Mouse (Mus musculus) WW6 (cell line): ENCODE measurements around the gene Rab31.

Experiments
- DNase-seq: peaks from one replicate; pipeline ENCODE4 v3.0.0-alpha.2; 2013; ENCODE audit warnings: low read depth, low spot score

The Rab31 gene

DNA sequence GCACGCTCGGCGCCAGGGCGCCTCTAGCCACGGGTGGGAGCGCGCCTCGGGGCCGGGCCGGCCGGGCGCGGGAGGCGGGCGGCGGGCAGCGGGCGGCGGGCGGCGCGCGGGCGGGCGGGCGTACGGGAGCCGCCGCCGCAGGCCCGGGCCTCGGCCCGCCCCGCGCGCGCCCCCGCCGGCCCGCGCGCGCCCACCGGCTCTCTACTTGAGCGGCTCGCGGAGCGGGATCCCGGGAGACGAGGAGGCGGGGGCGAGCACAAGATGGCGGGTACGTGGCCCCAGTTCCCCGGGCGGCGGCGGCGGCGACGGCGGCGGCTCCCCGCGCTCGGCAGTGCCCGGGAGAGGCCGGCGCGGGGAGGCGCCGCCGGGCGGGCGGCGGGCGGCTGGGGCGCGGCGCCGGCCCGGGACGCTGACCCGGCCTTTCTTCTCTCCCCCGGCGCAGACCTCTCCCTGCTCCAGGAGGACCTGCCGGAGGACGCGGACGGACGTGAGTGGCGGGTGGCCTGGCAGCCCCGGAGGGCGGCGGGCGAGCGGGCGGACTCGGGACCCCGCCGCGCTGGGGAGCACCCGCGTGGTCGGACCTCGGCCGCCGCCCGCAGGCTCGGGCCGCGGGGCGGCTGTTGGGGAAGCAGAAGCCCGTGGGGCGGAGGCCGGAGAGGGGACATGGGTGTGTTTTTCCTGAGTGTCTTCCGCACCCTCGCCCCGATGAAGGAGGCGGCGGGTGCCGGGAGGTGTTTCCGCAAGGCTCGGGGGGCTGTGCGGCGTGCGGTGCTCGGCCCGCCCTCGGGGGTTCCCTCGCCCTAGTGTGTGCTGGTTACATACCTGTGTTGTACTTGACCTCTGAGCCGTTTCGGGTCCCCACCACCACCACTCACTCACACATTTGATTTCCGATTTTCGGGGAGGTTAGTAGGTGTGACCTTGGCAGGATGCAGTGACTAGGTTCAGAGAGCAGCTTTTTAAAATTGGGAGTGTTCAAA, 10.9 kb upstream of the Rab31 start:
- DNase-seq = no peak

DNA sequence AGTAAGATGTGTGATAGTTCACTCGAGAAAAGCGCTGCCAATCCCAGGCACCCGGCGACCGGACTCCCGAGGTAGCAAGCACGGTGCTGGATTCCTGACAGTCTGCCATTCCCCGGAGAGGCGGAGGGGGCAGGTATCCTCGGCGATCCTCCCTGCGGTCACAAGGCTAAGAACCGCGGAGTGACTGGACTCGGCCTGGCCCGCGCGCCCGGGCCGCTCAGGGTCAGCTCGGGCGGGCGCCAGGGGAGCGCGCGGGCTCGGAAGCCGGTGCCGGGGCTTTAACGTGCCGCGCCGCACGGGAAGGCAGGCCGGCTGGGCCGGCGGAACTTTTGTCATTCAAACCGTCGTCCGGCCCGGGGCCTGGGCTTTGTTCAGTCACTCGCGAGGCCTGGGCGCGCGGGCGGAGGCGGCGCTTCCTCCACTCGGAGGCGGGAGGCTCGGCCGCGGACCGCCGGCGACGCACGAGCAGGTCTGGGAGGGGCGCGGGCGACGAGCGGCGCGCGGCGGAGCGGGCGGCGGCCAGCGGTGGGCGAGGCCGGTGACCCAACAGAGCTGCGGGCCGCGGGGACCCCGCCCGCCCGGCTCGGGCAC, 10.1 kb upstream of the Rab31 start, which contains the start of gene Ppp4r1:
Gene Ppp4r1, plus strand, starts transcription at position 23 of the 591 bp plus-strand sequence.
- DNase-seq = no peak

DNA sequence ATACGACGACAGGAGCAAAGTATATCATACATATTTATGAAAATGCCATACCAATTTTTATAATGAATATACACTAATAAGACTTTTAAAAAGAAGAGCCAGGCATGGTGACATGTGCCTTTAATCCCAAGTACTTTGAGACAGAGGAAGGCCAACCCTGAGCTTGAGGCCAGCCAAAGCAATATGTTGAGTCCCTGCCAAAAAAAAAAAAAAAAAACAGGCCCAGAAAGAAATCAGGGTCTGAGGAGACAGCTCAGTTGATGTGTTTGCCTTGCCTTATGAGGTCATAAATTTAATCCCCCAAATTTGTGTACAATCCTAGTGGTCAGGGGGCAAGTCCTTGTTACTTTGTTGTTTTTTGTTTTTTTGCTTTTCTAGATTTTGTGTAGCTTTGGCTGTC, 8.4 kb upstream of the Rab31 start:
- no peak for DNase-seq

DNA sequence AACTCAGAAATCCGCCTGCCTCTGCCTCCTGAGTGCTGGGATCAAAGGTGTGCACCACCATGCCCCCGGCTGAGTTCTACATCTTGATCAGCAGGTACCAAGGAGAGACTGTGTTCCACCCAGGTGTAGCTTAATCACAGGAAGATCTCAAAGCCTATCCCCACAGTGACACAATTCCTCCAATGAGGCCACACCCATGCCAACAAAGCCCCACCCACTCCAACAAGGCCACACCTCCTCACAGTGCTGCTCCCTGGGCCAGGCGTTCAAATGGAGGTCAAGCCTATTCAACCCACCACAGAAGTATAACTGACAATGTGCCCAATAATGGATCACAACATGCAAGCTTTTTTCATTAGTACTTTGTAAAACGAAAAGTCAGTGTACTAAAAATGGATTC, 4.9 kb upstream of the Rab31 start:
- no peak for DNase-seq

DNA sequence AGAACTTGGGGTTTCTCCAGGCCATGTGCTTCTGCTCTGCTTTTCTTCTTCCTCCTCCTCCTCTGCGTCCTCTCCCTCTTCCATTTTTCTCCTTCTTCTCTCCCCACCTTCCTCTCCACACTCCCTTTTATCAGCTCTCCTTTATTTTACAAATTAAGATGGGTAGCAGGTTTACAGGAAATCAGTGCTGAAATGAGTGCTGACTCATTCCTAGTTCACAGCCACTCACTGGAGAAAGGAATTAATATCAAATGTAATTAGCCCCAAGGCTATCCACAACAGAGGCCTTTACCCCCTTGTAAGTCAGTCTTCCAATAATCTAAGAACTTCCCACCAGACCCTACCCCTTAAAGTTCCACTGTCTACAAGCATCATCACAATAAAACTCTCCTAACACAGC, 3.7 kb upstream of the Rab31 start:
- DNase-seq = no peak

DNA sequence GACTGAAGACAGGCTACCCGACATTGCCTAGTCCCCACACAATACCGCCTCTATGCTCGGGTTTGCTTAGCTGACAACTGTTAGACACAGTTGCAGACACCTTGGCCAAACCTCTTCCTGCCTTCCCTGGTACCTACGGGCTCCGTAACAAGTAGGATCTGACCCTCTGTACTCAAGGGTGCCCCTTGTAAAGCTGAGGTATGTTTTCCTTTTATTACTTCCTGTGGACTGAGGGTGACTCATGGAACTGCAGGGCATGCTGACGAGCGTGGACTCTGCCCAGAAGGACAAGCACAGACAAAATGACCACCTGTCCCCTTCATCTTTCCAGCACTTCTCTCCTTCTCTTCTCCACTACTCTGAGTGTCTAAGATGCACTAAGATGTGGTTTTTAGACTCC, 1.9 kb upstream of the Rab31 start:
- no peak for DNase-seq

DNA sequence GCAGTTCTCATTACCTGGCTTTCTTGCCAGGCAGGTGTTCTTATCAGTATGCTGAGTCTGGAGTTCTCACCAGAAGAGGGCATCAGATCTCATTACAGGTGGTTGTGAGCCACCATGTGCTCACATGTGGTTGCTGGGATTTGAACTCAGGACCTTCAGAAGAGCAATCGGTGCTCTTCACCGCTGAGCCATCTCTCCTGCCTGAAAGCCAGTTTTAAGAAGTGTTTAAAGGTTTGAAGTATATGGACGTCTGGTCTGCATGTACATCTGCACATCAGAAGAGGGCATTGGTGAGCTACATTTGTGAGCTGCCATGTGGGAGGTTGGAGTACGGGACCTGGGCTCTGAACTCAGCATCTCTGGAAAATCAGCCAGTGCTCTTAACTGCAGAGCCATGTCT, 1.1 kb upstream of the Rab31 start:
- no peak for DNase-seq

DNA sequence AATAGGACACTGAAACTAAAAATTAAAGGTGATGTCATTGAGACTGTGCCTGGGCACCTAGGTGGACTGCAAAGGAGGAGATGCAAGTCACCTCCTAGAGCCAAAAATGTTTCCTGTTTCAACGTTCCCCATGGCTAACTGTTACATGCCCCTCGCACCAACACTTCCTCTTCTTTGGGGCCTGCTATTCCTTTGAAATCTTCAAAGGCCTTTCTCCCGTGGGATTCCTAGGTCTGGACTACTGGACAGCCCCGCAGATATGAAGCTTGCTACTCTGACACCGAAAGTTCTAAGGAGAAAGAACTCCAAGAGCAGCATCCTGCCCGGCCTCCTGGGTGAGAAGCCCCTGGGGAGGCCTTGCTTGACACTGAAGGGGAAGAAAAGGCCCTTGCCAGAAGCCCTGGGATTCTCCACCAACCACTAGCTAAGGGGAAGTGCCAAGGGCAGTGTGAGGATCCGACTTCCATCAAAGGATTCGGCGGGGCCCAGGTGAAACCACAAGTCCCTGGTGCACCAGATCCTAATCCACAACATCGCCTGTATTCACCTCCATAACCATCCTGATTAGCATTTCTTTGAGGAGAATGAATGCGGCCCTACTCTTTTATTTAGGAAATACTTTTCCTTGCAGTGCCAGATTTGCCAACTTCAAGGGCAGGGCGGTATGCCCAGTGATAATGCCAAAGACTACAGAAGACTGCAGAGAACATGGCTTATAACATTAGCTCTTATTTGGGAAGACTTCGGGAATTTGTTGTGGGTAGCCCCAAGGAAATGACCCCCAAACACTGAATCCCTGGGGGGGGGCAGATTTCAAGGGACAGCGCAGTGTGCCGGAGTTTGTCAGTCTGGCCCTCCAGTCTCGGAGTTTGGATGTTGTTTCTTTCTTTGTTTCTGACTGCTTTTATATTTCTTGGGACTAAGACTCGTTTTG, 1.3 kb downstream of the Rab31 start:
- DNase-seq = no peak

DNA sequence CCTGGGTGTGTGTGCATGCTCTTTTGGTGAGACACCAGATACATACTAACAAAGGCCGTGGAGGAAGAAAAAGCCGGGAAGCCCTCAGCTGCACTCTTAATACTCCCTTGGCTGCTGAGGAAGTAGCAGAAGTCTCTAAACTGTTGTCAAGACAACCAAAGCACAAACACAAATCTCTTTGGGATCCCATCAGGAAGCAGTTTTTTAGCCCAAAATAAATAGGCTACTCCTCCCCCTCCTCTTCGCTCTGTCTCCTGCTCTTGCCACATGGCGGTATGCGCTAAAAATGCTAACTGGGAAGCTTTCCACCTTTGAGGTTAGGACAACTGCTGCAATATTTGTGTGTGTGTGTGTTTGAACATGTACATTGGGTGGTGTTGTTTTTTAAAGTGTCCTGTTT, 4.1 kb downstream of the Rab31 start:
- DNase-seq = no peak

DNA sequence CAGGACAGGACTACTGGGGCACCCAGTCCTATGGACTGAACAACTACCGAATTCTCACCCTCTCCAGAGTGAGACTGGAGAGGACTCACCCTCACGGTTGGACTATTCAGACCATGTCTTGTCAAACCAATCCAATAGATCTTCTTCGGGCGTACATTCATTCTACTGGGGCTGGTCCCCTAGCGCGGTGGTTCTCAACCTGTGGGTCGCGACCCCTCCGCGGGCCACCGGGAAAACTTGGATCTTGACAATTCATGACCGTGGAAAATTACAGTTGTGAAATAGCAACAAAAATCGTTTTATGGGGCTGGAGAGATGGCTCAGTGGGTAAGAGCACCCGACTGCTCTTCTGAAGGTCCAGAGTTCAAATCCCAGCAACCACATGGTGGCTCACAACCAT, 9.3 kb downstream of the Rab31 start:
- no peak for DNase-seq

DNA sequence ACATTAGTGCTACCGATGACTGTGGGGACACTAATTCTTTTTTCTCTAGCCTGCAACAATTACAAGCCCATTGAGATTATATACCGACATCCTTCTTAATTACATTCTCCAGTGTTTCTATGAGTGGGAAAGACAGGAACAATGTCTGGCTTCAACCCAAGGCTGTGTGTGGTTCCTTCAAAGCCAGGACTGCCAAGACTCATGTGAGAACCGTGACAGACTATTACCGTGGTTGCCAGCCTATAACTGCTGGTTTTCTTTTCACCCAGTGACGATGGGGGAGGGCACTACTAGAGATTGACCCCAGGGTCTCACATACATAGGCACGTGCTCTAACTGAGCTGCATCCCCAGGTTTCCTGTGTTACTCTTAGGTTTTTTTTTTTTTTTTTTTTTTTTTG, 15.4 kb downstream of the Rab31 start:
- no peak for DNase-seq

DNA sequence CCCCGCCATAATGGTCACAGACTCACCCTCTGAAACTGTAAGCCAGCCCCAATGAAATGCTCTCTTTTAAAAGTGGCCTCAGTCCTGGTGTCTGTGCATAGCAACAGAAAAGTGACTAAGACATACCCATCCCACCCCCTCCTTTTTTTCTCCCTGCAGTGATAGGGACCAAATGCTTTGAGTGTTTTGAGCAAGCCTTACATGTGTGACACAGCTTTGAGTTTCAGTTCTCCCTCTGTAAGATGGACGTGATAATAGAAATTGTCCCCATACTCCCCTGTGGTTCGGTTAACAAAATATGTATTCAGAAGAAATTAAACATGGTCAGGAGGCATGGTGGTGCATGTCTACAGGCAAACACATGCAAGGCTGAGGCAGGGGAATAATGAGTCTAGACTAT, 16.7 kb downstream of the Rab31 start:
- DNase-seq = no peak

DNA sequence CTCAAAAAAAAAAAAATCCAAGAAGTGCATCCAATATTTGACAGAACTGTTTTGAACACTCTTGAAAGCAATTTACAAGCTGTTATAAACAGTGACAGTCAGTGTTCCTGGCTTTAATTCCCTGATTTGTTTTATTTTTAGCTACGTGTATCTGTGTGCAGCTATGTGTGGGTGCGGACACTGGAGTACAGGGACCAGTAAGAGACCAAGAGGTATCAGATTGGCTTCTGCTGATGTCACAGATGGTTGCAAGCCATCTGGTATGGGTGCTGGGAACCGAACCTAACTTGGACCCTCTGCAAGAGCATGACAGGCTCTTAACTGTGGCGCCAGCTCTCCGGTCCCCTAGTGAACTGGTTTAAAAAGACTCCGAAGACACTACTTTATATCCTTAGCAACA, 19.4 kb downstream of the Rab31 start:
- DNase-seq = no peak

DNA sequence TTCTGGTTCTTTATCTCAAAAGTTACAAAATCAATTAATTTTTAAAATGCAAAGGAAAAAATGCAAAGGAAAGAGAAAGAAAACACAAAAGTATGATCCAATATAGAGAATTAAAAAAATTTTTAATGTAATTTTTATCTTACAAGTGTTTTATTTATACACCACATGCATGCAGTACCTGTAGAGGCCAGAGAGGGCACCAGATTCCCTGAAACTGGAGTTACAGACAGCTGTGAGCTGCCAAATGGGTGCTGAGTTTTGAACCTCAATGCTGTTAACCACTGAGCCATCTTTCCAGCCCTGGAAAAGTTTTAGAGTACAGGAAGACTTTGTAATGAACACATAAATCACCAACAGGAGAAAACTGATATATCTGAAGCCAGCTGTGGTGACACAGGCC, 22.3 kb downstream of the Rab31 start:
- no peak for DNase-seq

DNA sequence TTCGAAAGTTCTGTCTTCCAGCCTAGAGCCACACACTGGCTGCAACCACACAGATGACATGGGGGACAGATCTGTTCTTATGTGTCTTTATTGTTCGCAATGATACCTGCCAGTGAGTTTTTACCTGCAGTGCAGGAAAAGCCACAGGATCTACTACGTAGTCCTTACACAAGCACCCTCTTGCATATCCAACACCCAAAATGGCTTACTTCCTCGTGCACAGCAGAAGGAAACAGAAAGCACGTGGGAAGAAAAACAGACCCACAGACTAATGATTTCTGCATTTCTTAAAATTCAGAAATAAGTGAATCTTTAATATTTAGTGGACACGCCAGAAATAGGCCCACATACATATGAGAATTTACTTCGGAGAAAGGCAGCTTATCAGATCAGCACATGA, 22.7 kb downstream of the Rab31 start:
- no peak for DNase-seq

DNA sequence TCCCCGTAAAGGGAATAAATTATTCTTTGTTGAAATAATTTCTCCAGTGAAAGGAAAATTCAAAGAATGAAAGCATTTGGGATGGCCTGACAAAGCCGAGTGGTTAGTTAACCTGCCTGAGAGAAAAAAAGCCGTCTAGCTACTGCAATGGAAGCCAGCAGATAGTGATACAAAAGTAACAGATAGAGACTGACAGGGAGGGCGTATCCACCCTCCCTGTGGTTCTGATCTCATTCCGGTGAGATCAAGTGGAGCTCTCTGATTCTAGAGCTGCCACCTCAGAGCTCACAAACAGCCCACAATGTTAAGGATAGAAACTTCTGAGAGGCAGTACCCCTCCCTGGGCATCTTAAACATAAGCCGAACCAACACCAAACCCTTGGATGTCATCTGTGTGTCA, 23.6 kb downstream of the Rab31 start:
- no peak for DNase-seq

DNA sequence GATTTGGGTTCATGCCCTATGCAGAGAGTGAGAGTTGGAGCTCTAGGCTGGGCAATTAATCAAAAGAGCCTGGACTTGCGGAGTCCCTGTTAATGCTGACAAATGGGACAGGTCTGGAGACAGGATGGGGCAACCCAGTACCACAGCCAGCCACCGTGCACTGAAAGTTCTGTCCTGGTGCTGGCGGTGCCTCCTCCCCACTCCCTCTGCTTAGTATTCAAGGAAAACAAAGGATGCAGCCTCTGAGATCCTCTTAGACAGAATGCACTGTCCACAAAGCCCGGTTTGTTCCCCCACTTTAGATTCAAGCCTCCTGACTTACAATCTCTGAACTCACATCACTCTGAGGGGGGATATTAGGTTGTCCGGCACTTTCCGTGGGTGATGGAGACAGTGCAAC, 26.2 kb downstream of the Rab31 start:
- no peak for DNase-seq

DNA sequence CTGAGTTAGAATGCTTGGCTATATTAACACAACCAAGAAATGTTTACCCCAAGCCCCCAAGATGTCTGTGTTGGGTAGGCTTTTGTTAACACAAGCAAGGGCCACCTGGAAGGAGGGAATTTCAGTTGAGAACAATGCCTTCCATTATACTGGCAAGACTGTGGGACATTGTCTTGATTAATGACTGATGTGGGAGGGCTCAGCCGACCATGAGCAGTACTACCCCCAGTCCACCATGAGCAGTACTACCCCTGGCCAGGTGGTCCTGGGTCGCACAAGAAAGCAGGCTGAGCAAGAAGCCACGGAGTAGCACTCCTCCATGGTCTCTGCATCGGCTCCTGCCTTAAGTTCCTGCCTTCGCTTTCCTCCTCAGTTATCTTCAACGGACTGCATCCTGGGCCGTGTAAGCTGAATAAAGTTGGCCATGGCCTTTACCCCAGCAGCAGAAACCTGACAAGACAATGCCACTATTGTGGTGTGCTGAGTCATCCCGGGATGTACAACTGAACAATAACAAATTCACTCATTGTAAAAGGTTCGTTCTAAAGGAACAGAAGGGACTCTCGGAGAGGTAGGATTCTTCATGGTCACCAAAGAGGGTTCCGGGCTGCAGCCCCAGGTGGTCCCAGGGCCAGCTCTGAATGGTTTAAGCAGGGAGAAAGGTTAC, 28.8 kb downstream of the Rab31 start:
- DNase-seq = no peak

DNA sequence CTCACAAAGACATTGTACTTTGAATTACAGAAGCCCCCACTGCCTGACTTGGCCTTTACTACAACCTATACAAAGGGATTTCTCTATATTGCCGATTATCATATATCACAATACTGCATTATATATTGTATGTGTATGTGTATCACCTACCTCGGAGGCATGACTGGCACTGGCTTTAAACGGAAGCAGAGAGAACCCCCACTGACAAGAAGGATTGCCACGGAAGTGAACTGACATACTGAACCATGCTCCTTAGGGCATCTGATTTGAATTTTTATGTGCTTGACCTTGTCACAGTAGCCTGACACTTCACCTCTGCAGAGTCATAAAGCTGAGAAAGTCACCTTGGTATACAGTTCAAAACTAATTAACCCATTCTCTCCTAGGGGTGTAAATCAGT, 29.6 kb downstream of the Rab31 start:
- DNase-seq = no peak

DNA sequence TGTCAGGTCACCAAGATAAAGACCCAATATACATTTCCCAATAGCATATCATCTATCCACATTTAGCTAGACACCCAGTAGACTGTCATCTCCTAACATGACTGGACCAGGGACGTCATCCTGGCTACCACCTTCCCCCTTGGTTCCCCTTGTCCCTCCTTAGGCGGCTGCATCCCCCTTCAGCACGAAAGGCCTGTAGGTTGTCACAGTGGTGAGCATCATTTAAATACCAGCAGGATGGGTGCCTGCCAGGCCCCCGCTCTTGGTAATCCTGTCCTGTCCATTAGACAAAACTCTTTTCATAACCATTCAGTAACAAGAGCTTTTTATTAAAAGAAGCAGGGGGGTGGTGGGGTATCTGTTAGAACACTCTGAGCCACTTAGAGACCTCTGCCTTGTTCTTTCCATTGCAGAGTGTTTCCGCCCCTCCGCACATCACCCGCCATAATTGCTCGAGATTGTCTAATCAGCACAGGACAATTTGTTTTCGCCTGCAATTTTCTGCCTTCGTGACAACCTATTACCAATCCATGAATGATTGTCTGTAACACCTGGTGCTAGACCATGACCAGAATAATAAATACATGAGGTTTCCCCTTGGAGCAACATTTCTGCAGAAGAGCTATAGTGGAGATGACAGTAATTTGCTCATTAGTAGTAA, 30.2 kb downstream of the Rab31 start:
- DNase-seq = no peak

DNA sequence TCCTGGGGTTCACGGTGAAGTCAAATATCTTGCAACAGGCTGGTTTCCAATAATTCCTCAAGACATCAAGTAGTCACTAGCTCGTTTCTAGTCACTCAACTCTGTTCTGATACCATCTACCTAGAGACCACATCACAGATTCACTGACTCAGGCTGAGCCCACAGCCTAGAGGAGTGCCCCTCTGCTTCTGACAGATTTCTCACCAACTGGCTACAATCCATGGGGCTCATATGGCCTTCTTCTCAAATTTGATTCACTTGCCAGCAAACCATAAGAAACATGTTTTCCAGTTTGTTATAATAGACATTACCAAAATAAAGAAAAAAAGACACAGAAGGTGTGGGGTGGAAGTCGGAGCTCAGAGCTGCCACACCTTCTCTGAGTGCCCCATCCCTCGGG, 31.0 kb downstream of the Rab31 start:
- no peak for DNase-seq
